Mouse (Mus musculus) hindbrain, embryonic 14.5 days (tissue): ENCODE data around the gene Lzic. TPM values are rescaled to one million over a fixed set of nuclear protein-coding genes. Genes with fewer than 3 reads are reported as not detected.

Source experiments
- ATAC-seq: fragments of 200-750 bp; cut with Nextera tagmentation; 2 replicates; pipeline ENCODE4 v1.8.0; 2017; ENCODE audit warnings: moderate number of reproducible peaks, mild to moderate bottlenecking, moderate TSS enrichment, moderate library complexity; ENCODE audit not compliant: low FRiP score
- DNase-seq: peaks from one replicate; pipeline ENCODE4 v3.0.0-alpha.2; 2015; ENCODE audit warnings: low spot score
- H3K27ac ChIP-seq: fragments of 300-500 bp; sonication (generic); 2 replicates; pipeline ENCODE4 v1.5.1; 2014; ENCODE audit warnings: mild to moderate bottlenecking, moderate library complexity
- H3K27me3 ChIP-seq: fragments of 300-500 bp; sonication (generic); 2 replicates; pipeline ENCODE4 v1.6.1; 2014; ENCODE audit warnings: mild to moderate bottlenecking, low read length, mixed read lengths; ENCODE audit not compliant: control insufficient read depth, insufficient read depth
- H3K36me3 ChIP-seq: fragments of 300-500 bp; sonication (generic); replicated peaks from 2 replicates; pipeline ENCODE4 v1.6.1; 2014; ENCODE audit not compliant: control insufficient read depth, insufficient read depth
- H3K4me1 ChIP-seq: fragments of 300-500 bp; sonication (generic); replicated peaks from 2 replicates; pipeline ENCODE4 v1.6.1; 2014; ENCODE audit warnings: antibody characterized with exemption, low read length, mixed read lengths; ENCODE audit not compliant: control insufficient read depth, insufficient read depth
- H3K4me2 ChIP-seq: fragments of 300-500 bp; sonication (generic); replicated peaks from 2 replicates; pipeline ENCODE4 v1.6.1; 2014; ENCODE audit warnings: mild to moderate bottlenecking, moderate library complexity
- H3K4me3 ChIP-seq: fragments of 300-500 bp; sonication (generic); replicated peaks from 2 replicates; pipeline ENCODE4 v1.5.1; 2014; ENCODE audit warnings: mild to moderate bottlenecking, low read length
- H3K9ac ChIP-seq: fragments of 300-500 bp; sonication (generic); 2 replicates; pipeline ENCODE4 v1.6.1; 2014
- H3K9me3 ChIP-seq: fragments of 300-500 bp; sonication (generic); 2 replicates; pipeline ENCODE4 v1.6.1; 2016; ENCODE audit warnings: low read length; ENCODE audit not compliant: control insufficient read depth
- WGBS: fragments of 180-500 bp; shearing (Covaris S2); extraction: QIAGEN DNeasy Blood & Tissue Kit; methylation state at CpG from one replicate; pipeline ENCODE4 v1.1.7; 2014; 5-methylcytosine and 5-hydroxymethylcytosine counted together
- microRNA-seq: library from miRNA; unstranded; fragments of <30 nt; microRNA quantifications from one replicate; pipeline ENCODE4, GENCODE M21; 2016
- polyA plus RNA-seq: library from polyadenylated mRNA; unstranded; fragments of >200 nt; fragmentation: Nextera tagmentation; extraction: Ambion mirVana; gene quantifications from 2 replicates; pipeline ENCODE4 v1.2.1, GENCODE M21; 2014

Gene Lzic
- polyA plus RNA-seq, 1 experiment from 2014 or later = 52.5 TPM

DNA sequence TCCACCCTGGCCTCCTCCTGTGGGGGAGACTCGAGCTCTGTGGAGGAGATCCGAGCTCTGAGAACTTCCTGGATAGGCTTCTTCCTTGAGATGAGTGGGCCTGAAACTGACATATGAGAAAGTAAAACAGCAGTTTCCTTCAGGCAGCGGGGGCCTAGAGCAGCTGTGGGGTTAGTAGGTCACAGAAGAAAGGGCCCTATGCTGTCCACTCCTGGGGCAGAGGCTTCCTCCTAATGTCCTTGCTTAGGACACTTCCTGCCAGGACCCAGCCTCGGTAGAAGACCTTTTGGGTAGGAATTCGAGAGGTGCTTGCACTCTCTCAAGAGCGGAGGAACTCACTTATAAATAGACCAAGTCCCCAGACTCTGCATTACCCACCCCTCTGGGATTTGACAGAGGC, 44.7 kb downstream of the Lzic start:
- H3K4me2 ChIP-seq = no peak overlapping the region
- no peak overlapping the region for H3K9ac ChIP-seq
- H3K4me3 ChIP-seq = no peak overlapping the region
- H3K27ac ChIP-seq = no peak overlapping the region
- no peaks in the 10 kb centered on the region for H3K36me3 ChIP-seq
- DNase-seq (no peak), ATAC-seq (no peak)
- no peaks in the 10 kb centered on the region for H3K9me3 ChIP-seq
- 85% methylated on average over 6 of the region's 6 CpGs for WGBS
- peaks cover 14% of the 10 kb centered on the region for H3K4me1 ChIP-seq
- H3K27me3 ChIP-seq = no peaks in the 10 kb centered on the region

DNA sequence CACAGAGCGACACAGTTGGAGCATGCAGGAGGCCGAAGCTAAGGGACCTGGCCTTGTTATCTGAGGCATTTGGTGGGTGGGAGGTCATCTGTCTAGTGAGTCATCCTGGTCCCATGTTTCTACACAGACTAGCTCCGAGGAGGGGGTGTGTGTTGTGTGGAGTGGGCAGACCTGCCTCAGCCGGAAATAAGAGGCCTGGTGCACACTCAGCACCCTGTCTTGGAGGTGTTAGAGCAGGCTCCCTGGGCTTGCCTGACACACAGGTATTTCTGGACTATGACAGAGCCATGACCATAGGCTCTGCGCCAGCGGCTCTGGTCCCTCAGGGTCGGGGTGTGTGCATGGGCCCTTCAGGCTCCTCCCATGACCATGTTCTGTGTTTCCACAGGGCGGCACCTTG, 54.4 kb downstream of the Lzic start:
- 88% methylated on average over 8 of the region's 8 CpGs for WGBS
- ATAC-seq = no peak
- no peak overlapping the region for H3K4me3 ChIP-seq
- peaks cover 4% of the 10 kb centered on the region; the same call in 1 of the 2 replicates for H3K4me1 ChIP-seq
- H3K9ac ChIP-seq = no peak overlapping the region; the same call in 1 of the 2 replicates
- peaks cover 8% of the 10 kb centered on the region; the same call in 1 of the 2 replicates for H3K36me3 ChIP-seq
- H3K4me2 ChIP-seq = no peak overlapping the region
- H3K27me3 ChIP-seq = no peaks in the 10 kb centered on the region
- H3K27ac ChIP-seq = no peak overlapping the region
- H3K9me3 ChIP-seq = no peaks in the 10 kb centered on the region
- no peak for DNase-seq

DNA sequence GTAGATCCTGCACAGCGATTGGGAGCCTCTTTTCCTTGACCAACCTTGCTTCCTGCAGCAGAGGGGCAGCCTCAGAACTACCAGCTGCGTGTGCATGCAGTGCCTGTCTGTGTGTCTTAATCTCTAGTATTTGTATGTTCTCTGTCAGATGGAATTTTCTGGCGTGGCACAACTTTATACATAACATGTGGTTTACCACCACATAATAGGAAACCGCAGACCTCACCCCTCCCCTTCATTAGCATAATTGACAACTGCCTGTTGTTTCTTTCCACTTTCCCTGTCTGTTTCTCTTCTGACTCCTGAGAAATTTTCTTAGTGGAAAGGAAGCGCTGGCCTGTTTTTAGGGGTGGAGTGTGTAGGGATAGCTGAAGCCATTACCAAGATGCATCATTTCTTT, 56.9 kb downstream of the Lzic start:
- H3K4me1 ChIP-seq = peaks cover 4% of the 10 kb centered on the region; the same call in 1 of the 2 replicates
- H3K4me3 ChIP-seq = no peak overlapping the region
- ATAC-seq (no peak), DNase-seq (no peak)
- H3K9ac ChIP-seq = no peak overlapping the region
- no peaks in the 10 kb centered on the region for H3K27me3 ChIP-seq
- H3K27ac ChIP-seq = no peak overlapping the region
- no peaks in the 10 kb centered on the region for H3K9me3 ChIP-seq
- 68% methylated on average over 5 of the region's 5 CpGs for WGBS
- H3K4me2 ChIP-seq = no peak overlapping the region
- H3K36me3 ChIP-seq = peaks cover 26% of the 10 kb centered on the region

DNA sequence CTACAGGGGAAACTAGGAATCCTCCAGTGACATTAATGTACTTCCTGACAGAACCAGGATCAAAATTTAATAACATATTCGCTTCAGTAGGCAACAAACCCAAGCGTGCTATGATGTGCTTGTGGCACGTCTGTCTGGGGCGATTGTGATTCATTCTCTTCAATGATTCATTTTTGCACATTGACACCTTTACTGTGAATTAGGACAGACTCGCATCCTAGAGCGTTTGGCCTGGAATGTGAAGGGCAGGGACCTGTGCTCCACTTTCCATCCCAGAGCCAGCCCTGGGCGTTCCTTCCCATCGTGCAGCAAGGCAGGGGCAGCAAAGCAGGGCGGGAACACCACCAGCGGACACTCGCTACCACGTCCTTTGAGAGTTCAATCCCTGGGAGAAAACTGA, 57.4 kb downstream of the Lzic start:
- no peak for DNase-seq
- Histone ChIP-seq H3K4me1 (peaks cover 4% of the 10 kb centered on the region; the same call in 1 of the 2 replicates), H3K4me2 (no peak overlapping the region), H3K27ac (no peak overlapping the region), H3K36me3 (peaks cover 30% of the 10 kb centered on the region), H3K27me3 (no peaks in the 10 kb centered on the region), H3K4me3 (no peak overlapping the region), H3K9ac (no peak overlapping the region), H3K9me3 (no peaks in the 10 kb centered on the region)
- WGBS = 72% methylated on average over 12 of the region's 12 CpGs
- no peak for ATAC-seq

DNA sequence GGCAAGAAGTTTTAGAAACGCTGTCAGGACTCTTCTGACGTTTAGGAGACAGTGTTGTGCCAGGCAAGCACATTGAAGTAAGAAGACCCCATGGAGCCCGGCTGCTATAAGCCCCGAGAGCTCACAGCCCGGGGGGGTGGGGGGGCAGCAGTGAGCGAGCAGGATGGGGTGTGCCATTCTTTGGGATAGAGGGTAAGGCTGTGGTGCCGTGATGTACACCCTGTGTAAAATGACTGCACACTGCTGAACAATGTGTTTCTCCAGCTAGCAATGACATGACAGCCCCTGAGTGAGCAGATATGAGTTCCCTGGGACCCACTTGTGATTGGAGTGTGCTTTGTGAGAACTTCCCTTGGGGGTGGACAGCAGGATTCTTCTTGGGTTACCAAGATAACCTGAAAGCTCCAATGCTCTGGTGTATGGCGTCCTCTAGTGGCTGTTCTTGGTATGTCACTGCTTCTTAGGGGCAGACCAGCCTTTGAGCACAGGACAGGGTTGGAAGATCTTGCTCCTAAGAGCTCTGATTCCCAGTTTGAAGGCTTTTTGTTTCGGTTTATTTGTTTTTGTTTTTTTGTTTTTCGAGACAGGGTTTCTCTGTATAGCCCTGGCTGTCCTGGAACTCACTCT, 58.0 kb downstream of the Lzic start:
- WGBS = 44% methylated on average over 10 of the region's 10 CpGs
- DNase-seq = peak; percentile 97

DNA sequence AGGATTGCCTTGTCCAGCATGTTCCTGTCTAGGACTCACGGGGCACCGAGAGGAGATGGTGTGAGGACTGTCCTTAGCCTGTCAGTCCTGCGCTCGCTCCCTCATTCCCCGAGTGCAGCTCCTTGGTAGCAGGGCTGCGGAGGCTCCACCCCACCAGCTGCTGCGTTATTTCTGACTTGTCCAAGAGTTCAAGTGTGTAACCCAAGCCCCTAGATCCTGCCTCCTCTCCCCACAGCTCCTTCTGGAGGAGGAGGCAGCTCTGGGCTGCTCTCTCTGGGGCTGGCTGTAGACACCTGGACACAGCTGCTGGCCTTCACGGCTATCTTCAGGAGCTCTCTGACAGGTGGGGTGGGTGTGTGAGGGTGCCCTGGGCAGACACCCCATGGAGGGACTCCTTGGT, 59.9 kb downstream of the Lzic start:
- no peak overlapping the region for H3K9ac ChIP-seq
- no peak overlapping the region for H3K27ac ChIP-seq
- H3K36me3 ChIP-seq = peaks cover 40% of the 10 kb centered on the region
- no peak overlapping the region for H3K4me2 ChIP-seq
- ATAC-seq (no peak), DNase-seq (no peak)
- H3K9me3 ChIP-seq = no peaks in the 10 kb centered on the region
- no peaks in the 10 kb centered on the region for H3K27me3 ChIP-seq
- peaks cover 4% of the 10 kb centered on the region; the same call in 1 of the 2 replicates for H3K4me1 ChIP-seq
- WGBS = 87% methylated on average over 8 of the region's 8 CpGs
- H3K4me3 ChIP-seq = no peak overlapping the region

More for the DNA sequence above, 58.0 kb downstream of the Lzic start:
- H3K4me3 ChIP-seq = no peak overlapping the region
- H3K9ac ChIP-seq = no peak overlapping the region
- ATAC-seq = peak; percentile 21; the same call in 1 of the 2 replicates
- no peaks in the 10 kb centered on the region for H3K9me3 ChIP-seq
- no peak overlapping the region for H3K4me2 ChIP-seq
- H3K27ac ChIP-seq = no peak overlapping the region
- no peaks in the 10 kb centered on the region for H3K27me3 ChIP-seq
- H3K4me1 ChIP-seq = peaks cover 4% of the 10 kb centered on the region; the same call in 1 of the 2 replicates
- H3K36me3 ChIP-seq = peaks cover 36% of the 10 kb centered on the region

Small RNAs within 50 kb of the gene (microRNA-seq; reads per million reads assigned to microRNA genes)
- 0.97 reads per million for gene Mir5616

Other genes with a start within 250 kb of the Lzic start
- gene Kif1b, start 177.5 kb upstream of the Lzic start, polyA plus RNA-seq = 188 and 194 TPM in 2 replicates
- 53.8 and 55.3 TPM in 2 replicates for gene Ube4b, start 58.5 kb upstream of the Lzic start, polyA plus RNA-seq
- gene Rbp7, start 30.3 kb upstream of the Lzic start, polyA plus RNA-seq = not detected in 2 replicates
- 0.37 TPM in 1 of 2 replicates, not detected in the other for gene Tmem274, start 7.9 kb upstream of the Lzic start, polyA plus RNA-seq
- gene Nmnat1, start within 50 bp of the Lzic start, polyA plus RNA-seq = 7.5 and 8.2 TPM in 2 replicates
- 99.0 and 100 TPM in 2 replicates for gene Ctnnbip1, start 33.0 kb downstream of the Lzic start, polyA plus RNA-seq
- 147 and 154 TPM in 2 replicates for gene Clstn1, start 101.2 kb downstream of the Lzic start, polyA plus RNA-seq
- gene Pik3cd, start 217.3 kb downstream of the Lzic start, polyA plus RNA-seq = 15.3 and 16.5 TPM in 2 replicates